Mouse (Mus musculus) heart, postnatal 14 days (tissue): ENCODE results near the gene Nsun2. TPM values are rescaled to one million over a fixed set of nuclear protein-coding genes. Genes with fewer than 3 reads are reported as not detected.

Experiments used
- DNase-seq, 2 experiments: peaks; one replicate each; pipeline ENCODE4 v3.0.0; 2021 to 2022
- intact Hi-C: fragments of 180-260 bp; cut with DNase I; formaldehyde crosslinking; loops from one replicate; pipeline ENCODE4 v1.15.1; 2025
- total RNA-seq, 2 experiments: library from RNA; stranded (reverse); gene quantifications; 2 replicates each; pipeline ENCODE4 v1.2.3; 2021

Nsun2 gene
- total RNA-seq, 2 experiments from 2014 or later, result 35.8 to 42.0 TPM

- intact Hi-C loops, result no loop called here
- DNase-seq, result no peak
These were observed 112.3 kb downstream of the Nsun2 start for GRCm38 (mm10) chr13:69645694-69646423.

- no peak for DNase-seq
- intact Hi-C loops, result no loop called here
These were observed 112.9 kb downstream of the Nsun2 start for GRCm38 (mm10) chr13:69646481-69646880.

GRCm38 (mm10) chr13:69654508-69654907 is 121.0 kb downstream of the Nsun2 start:
- DNase-seq, result no peak
- intact Hi-C loops, result loop anchor here (2.0 kb wide), 1 partner anchor 142 kb away; no protein-coding TSS in a partner anchor

- intact Hi-C loops, result no loop called here
- DNase-seq, result no peak
These were observed 138.6 kb downstream of the Nsun2 start for GRCm38 (mm10) chr13:69672121-69672520.

GRCm38 (mm10) chr13:69672565-69672964 is 139.0 kb downstream of the Nsun2 start:
- no peak for DNase-seq
- intact Hi-C loops, result no loop called here

GRCm38 (mm10) chr13:69673197-69673920 is 139.8 kb downstream of the Nsun2 start:
- intact Hi-C loops, result no loop called here
- no peak for DNase-seq

GRCm38 (mm10) chr13:69673921-69674618 is 140.5 kb downstream of the Nsun2 start:
- no peak for DNase-seq

More at GRCm38 (mm10) chr13:69673921-69674618, 140.5 kb downstream of the Nsun2 start:
- intact Hi-C loops, result no loop called here

Other genes starting within 250 kb of the Nsun2 start
- 10 to 100 TPM; 12.2 to 13.5 TPM for gene Tent4a, start 871 bp downstream of the Nsun2 start, total RNA-seq
- 1 to 10 TPM; 1.6 to 1.7 TPM for gene Srd5a1, start 77.7 kb downstream of the Nsun2 start, total RNA-seq
- gene Ube2ql1, start 206.1 kb downstream of the Nsun2 start, total RNA-seq, result 1 to 10 TPM; 1.3 to 1.9 TPM